Mouse (Mus musculus) heart, embryonic 11.5 days (tissue): ENCODE measurements at regions not wholly inside any gene's neighbourhood (a gene's known extent, or its start where the extent isn't known, plus 50 kb on each side); places are given as distances from the start of the nearest gene placed in this dataset.

Experiments used
- ATAC-seq: fragments of 200-750 bp; cut with Nextera tagmentation; replicated peaks from 2 replicates; pipeline ENCODE4 v1.8.0; 2017; ENCODE audit warnings: moderate library complexity; ENCODE audit not compliant: insufficient number of reproducible peaks, low FRiP score, low TSS enrichment
- H3K27ac ChIP-seq: fragments of 300-500 bp; sonication (generic); 2 replicates; pipeline ENCODE4 v1.5.1; 2014; ENCODE audit warnings: mild to moderate bottlenecking, low read depth, low read length
- H3K27me3 ChIP-seq: fragments of 300-500 bp; sonication (generic); 2 replicates; pipeline ENCODE4 v1.6.1; 2014; ENCODE audit warnings: mild to moderate bottlenecking, low read length, mixed read lengths; ENCODE audit not compliant: control insufficient read depth, insufficient read depth
- H3K36me3 ChIP-seq: fragments of 300-500 bp; sonication (generic); 2 replicates; pipeline ENCODE4 v1.6.1; 2014; ENCODE audit warnings: mild to moderate bottlenecking, low read length, moderate library complexity, mixed read lengths; ENCODE audit not compliant: control insufficient read depth, insufficient read depth
- H3K4me1 ChIP-seq: fragments of 300-500 bp; sonication (generic); 2 replicates; pipeline ENCODE4 v1.6.1; 2014; ENCODE audit warnings: low read length; ENCODE audit not compliant: control insufficient read depth, insufficient read depth
- H3K4me2 ChIP-seq: fragments of 300-500 bp; sonication (generic); 2 replicates; pipeline ENCODE4 v1.6.1; 2014; ENCODE audit warnings: mild to moderate bottlenecking, moderate library complexity
- H3K4me3 ChIP-seq: fragments of 300-500 bp; sonication (generic); 2 replicates; pipeline ENCODE4 v1.5.1; 2014; ENCODE audit warnings: low read depth, low read length
- H3K9ac ChIP-seq: fragments of 300-500 bp; sonication (generic); 2 replicates; pipeline ENCODE4 v1.6.1; 2014; ENCODE audit warnings: mild to moderate bottlenecking, low read depth, low read length, moderate library complexity
- H3K9me3 ChIP-seq: fragments of 300-500 bp; sonication (generic); replicated peaks from 2 replicates; pipeline ENCODE4 v1.6.1; 2016; ENCODE audit warnings: low read length; ENCODE audit not compliant: control insufficient read depth
- WGBS: fragments of 180-500 bp; shearing (Covaris S2); extraction: QIAGEN DNeasy Blood & Tissue Kit; methylation state at CpG from one replicate; pipeline ENCODE4 v1.1.7; 2014; ENCODE audit not compliant: insufficient replicate concordance; 5-methylcytosine and 5-hydroxymethylcytosine counted together

DNA sequence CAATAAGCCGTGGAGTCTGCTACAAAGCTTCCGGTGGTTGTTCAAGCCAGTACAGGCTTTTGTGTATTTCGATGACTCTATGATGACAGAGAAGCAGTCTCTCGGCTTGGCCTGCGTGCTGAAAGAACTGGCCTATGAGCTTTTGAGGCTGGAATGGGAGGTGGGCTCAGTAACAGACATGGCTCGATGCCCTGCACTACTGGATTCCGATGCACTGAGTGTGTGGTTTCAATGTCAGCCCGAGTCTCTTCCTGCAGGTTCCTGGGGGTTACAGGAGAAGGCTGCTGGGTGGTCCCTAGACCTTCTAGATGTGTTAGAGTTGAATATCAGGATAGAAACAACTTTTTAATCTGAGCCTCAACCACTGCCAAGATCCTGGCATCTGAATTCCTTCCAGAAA, 53.2 kb downstream of the Gm815 start:
- no peak overlapping the region for H3K4me2 ChIP-seq
- no peaks in the 10 kb centered on the region for H3K4me1 ChIP-seq
- no peak overlapping the region for H3K9ac ChIP-seq
- H3K27ac ChIP-seq, result no peak overlapping the region
- no peaks in the 10 kb centered on the region for H3K36me3 ChIP-seq
- H3K9me3 ChIP-seq, result no peaks in the 10 kb centered on the region
- WGBS, result 80% methylated on average over 8 of the region's 8 CpGs
- ATAC-seq, result no peak
- no peak overlapping the region for H3K4me3 ChIP-seq
- H3K27me3 ChIP-seq, result no peaks in the 10 kb centered on the region

DNA sequence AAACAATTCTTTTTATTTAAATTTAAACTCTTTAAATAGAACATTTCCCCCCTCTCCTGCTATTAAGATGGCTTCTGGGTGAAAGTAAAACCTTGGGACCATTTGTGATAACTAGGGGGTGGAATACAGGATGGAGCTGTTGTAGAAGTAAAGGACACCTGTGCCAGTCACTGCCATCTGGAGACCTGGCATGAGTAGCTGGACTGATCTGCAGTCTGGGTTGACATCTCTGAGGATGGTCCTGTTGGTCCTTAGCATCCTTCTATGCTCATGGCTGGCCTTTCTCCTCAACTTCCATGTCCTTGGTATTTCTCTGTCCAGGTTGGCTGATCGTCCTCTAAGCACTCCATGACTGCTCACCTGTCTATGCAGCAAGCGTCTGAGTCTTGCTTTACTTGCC, 58.3 kb downstream of the Gm815 start:
- H3K4me3 ChIP-seq, result no peak overlapping the region
- no peak for ATAC-seq
- no peak overlapping the region for H3K27ac ChIP-seq
- no peaks in the 10 kb centered on the region for H3K36me3 ChIP-seq
- WGBS, result 71% methylated on average over 2 of the region's 2 CpGs
- H3K9me3 ChIP-seq, result no peaks in the 10 kb centered on the region
- H3K4me1 ChIP-seq, result no peaks in the 10 kb centered on the region
- H3K4me2 ChIP-seq, result no peak overlapping the region
- H3K27me3 ChIP-seq, result no peaks in the 10 kb centered on the region
- no peak overlapping the region for H3K9ac ChIP-seq

DNA sequence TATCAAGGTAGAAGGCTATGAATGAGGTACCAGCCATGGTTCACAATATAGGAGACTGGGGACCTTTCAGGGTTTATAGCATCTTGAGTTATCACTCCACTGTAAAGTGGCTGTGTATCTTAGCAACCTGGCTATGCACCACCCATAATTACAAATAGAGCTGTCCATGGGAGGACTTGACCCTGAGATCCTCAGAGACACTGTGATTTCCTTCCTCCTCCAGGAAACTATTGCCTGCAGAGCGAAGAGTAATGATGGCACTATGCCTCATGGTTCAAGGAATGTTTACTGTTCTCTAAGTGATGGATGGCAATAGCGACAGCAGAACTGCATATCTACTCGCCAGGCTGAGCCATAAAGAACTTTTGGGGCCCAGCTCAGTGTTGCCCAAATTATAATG, 60.9 kb downstream of the Gm815 start:
- H3K4me3 ChIP-seq, result no peak overlapping the region
- 69% methylated on average over 3 of the region's 3 CpGs for WGBS
- ATAC-seq, result no peak
- H3K9me3 ChIP-seq, result no peaks in the 10 kb centered on the region
- no peaks in the 10 kb centered on the region for H3K36me3 ChIP-seq
- H3K27me3 ChIP-seq, result no peaks in the 10 kb centered on the region
- H3K27ac ChIP-seq, result no peak overlapping the region
- no peak overlapping the region for H3K9ac ChIP-seq
- H3K4me2 ChIP-seq, result no peak overlapping the region
- H3K4me1 ChIP-seq, result no peaks in the 10 kb centered on the region

DNA sequence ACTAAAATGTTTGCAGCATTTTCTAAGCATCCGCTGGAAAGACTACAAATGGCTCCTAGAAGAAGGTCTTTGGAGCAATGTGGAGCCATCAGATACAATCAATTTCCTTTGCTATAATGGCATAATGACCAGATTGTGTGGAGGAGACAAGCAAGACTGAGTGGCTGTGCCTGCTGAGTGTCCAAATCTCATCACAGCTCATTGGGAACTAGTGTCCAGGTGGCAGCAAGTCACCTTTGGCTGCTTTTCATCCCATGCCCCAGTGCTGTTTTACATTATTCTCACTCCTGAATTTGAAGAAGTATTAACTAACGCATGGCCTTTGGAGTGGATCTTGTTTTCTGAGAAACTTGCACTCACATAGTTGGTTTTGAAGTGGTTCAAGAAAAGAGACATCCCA, 62.8 kb downstream of the Gm815 start:
- WGBS, result 87% methylated on average over 2 of the region's 2 CpGs
- H3K9me3 ChIP-seq, result no peaks in the 10 kb centered on the region
- no peak for ATAC-seq

DNA sequence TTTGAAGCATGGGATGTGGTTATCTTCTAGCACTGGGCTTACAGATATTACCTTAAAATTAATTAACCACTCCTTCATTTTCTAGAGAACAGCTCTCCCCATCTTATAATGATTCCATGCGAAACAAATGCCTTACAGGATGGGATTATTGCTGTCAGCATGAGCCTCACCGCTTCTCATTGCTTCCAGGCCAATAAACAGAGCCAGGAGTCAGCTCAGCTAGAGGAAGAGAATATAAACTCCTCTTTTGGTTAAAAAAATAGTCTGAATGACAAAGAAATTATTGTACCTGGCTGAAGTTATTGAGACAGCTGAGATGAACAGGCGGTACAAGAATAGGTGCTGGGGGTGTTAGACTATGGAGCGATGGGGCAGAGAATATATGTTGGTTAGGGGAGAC, 63.5 kb downstream of the Gm815 start:
- no peak for ATAC-seq

More for the DNA sequence above, 62.8 kb downstream of the Gm815 start:
- Histone ChIP-seq H3K27ac (no peak overlapping the region), H3K36me3 (no peaks in the 10 kb centered on the region), H3K27me3 (no peaks in the 10 kb centered on the region), H3K9ac (no peak overlapping the region), H3K4me3 (no peak overlapping the region), H3K4me2 (no peak overlapping the region), H3K4me1 (no peaks in the 10 kb centered on the region)

DNA sequence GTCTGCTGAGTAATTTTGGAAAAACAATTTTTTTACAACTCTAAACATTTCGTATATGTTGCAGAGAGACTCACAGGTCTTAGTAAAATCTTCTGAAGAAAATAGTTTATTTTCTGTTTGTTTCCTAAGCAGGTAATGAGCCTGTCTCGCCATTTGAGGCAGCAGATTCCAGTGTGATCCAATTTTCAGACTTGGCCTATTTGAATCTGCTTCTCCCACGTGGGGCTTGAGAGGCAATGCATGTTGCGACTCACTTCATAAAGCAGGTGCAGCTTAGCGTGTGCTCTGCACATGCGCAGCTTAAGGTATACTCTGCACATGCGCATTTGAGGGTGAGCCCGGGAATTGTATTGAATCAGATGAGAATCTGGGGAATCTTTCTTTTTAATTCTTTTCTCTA, 67.7 kb downstream of the Gm815 start:
- no peaks in the 10 kb centered on the region for H3K9me3 ChIP-seq
- WGBS, result 83% methylated on average over 8 of the region's 8 CpGs
- ATAC-seq, result no peak

More for the DNA sequence above, 63.5 kb downstream of the Gm815 start:
- H3K4me2 ChIP-seq, result no peak overlapping the region
- no peak overlapping the region for H3K9ac ChIP-seq
- no peaks in the 10 kb centered on the region for H3K9me3 ChIP-seq
- no peaks in the 10 kb centered on the region for H3K4me1 ChIP-seq
- H3K27ac ChIP-seq, result no peak overlapping the region
- 90% methylated on average over 4 of the region's 4 CpGs for WGBS
- no peaks in the 10 kb centered on the region for H3K36me3 ChIP-seq
- H3K4me3 ChIP-seq, result no peak overlapping the region
- no peaks in the 10 kb centered on the region for H3K27me3 ChIP-seq

DNA sequence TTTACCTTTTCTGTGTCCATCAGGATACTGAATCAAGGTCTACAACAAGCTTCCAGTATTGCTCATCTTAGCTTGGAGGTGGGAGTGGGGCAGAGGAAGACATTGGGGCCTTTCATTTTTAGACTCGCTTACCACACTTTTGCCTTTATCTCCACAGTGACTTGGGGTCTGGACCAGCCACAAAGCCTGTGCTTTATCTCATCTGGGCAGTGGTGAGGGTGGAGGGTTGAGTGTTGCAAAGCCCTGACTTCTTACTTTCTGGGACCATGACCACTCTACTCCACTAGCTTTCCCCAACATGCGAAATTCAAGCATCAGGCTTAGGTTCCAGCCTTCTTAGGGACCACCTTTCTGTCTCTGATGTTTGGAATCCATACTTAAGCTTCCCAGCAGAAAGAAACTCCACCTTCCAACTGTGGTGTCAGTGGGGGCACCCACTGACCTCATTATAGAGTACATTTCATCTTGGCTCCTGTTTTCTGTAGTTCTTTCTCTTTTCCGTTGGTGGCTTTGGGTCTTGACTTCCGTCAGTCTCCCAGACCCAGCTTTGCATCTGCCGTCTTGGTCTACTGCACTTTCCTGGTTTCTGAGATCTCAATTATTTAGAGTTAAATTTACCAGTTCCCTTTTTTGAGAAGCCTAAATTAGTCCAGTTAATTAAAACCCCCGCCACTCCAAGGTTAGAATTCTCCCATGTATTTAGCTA, 80.5 kb downstream of the Gm815 start:
- ATAC-seq, result no peak
- Histone ChIP-seq H3K27me3 (no peaks in the 10 kb centered on the region), H3K9ac (no peak overlapping the region), H3K4me3 (no peak overlapping the region), H3K36me3 (no peaks in the 10 kb centered on the region), H3K9me3 (no peaks in the 10 kb centered on the region), H3K4me2 (no peak overlapping the region), H3K4me1 (no peaks in the 10 kb centered on the region), H3K27ac (no peak overlapping the region)
- 79% methylated on average over 6 of the region's 6 CpGs for WGBS

More for the DNA sequence above, 67.7 kb downstream of the Gm815 start:
- Histone ChIP-seq H3K4me2 (no peak overlapping the region), H3K27ac (no peak overlapping the region), H3K36me3 (no peaks in the 10 kb centered on the region), H3K9ac (no peak overlapping the region), H3K27me3 (no peaks in the 10 kb centered on the region), H3K4me3 (no peak overlapping the region), H3K4me1 (no peaks in the 10 kb centered on the region)

DNA sequence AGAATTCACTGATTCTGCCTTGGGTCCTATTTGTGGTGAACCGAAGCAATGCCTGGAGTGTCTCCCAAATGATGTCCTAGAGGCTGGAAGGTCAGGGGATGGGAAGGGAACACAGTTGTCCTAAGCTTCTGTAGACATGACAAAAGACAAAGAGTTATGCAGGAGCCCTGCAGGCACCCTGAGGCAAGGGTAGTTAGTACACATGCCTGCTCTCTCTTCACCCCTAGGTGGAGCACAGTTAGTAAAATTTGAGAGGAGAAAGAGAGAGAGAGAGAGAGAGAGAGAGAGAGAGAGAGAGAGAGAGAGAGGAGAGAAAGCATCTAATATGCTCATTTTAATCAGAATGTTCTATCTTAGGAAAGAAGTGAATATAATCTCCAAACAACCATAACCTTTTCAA, 87.4 kb downstream of the Gm815 start:
- no peaks in the 10 kb centered on the region for H3K9me3 ChIP-seq
- H3K9ac ChIP-seq, result no peak overlapping the region
- no peaks in the 10 kb centered on the region for H3K27me3 ChIP-seq
- H3K4me1 ChIP-seq, result no peaks in the 10 kb centered on the region
- H3K4me3 ChIP-seq, result no peak overlapping the region
- no peak overlapping the region for H3K27ac ChIP-seq
- no peak for ATAC-seq
- WGBS, result 72% methylated on average over 1 of the region's 1 CpGs
- no peaks in the 10 kb centered on the region for H3K36me3 ChIP-seq
- H3K4me2 ChIP-seq, result no peak overlapping the region

DNA sequence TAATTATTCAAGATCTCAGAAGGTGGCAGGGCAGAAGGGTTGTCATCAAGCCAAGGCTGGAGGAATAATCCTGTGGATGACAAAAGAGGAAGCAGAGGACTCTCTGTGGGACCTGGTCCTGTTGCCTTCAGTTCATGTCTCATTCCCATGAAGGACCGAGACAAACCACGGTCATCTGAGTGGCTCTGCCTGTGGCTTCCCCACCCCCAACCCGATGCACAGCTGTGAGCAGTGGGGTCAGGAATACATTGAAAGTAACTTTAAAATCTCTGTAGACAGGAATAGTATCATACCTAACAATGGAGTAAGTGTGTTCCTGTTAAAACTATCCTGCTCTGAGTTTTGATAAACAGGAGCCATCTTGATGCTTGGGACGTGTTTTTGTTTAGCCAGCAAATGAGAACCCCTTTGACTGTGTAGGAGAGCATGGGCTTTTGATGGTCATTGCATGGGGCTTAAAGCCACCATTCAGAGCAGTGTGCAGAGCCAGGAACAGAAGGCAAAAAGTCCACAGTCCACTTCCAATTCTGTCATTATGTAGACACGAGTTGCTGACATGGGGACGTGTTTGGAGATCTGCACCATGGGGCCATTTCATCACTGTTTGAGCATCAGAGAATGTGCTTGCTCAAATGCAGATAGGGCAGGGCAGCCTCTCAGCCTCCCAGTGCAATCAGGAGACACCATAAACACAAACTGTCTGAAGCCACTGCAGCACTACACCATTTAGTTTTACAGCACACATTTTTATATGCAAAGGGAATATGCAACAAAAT, 88.3 kb downstream of the Gm815 start:
- no peak for ATAC-seq
- H3K4me3 ChIP-seq, result no peak overlapping the region
- no peak overlapping the region for H3K4me2 ChIP-seq
- no peaks in the 10 kb centered on the region for H3K4me1 ChIP-seq
- no peaks in the 10 kb centered on the region for H3K27me3 ChIP-seq
- 67% methylated on average over 6 of the region's 6 CpGs for WGBS
- H3K27ac ChIP-seq, result no peak overlapping the region
- no peaks in the 10 kb centered on the region for H3K9me3 ChIP-seq
- no peak overlapping the region for H3K9ac ChIP-seq
- no peaks in the 10 kb centered on the region for H3K36me3 ChIP-seq
